Mouse (Mus musculus): ENCODE measurements at regions not wholly inside any gene's neighbourhood (a gene's known extent, or its start where the extent isn't known, plus 50 kb on each side); places are given as distances from the start of the nearest gene placed in this dataset.

DNA sequence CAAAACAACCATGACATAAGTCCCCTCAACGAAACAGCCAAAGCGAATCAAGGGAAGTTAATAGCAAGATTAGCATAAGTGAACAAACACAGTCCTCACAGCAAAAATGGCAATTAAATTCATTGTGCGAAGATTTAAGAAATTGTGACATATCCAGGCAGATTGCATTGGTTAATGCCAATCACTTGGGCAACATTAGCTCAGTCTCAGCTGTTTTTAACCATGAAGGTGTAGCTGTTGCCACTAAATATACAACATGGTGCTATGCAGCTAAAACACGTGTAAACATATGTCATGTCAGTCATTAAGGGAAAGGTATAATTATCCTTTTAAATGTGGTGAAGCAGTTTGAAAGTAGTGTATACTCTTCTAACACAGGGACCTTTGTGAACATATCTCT, 482.8 kb upstream of the Tle4 start:
- intact Hi-C loops (cut with DNase I) = no loop called here
- DNase-seq = no peak

DNA sequence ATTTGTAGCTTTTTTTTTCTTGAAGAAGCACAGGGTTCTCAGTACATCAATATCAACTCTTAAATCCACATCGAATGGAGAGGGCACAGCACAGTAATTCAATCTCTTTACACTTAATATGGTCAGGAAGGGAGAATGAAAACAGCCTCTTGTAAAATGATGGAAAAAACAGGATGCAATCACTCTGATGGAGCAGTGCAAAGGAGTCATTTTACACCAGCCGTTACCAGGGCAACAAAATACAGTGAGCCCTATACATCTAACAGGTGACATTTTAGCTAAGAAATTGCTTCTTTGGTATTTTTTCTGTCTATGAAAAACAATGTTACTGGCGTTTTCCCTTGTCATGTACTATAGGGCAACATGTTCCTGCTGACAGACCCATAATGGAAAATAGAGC, 459.9 kb upstream of the Tle4 start:
- intact Hi-C loops (cut with DNase I) = no loop called here
- no peak for DNase-seq

DNA sequence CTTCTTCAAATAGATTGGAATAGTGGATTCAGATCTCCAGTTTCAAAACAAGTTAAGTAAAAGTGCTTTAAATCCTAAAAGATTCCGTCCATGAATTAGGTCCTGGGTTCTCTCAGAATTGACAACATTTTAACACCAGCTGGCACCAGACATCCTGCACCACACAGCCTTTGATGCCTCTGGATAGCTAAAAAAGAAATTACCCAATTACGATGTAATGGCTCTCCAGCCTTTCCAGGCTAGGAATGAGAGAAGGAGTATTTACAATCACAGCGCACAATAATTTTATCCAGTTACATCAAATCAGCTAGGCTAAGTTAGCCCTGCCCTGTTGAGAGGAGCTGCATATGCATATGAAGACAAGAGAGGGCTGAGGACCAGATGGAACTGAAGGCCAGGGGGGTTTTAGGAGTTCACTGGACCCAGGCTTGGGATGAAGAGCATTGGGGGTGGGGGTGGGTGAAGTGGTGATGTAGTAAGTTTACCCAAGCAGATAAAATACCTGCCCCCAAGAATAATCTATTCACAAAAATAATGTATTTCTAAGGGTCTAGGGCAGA, 455.8 kb upstream of the Tle4 start:
- intact Hi-C loops (cut with DNase I) = no loop called here
- DNase-seq = no peak

DNA sequence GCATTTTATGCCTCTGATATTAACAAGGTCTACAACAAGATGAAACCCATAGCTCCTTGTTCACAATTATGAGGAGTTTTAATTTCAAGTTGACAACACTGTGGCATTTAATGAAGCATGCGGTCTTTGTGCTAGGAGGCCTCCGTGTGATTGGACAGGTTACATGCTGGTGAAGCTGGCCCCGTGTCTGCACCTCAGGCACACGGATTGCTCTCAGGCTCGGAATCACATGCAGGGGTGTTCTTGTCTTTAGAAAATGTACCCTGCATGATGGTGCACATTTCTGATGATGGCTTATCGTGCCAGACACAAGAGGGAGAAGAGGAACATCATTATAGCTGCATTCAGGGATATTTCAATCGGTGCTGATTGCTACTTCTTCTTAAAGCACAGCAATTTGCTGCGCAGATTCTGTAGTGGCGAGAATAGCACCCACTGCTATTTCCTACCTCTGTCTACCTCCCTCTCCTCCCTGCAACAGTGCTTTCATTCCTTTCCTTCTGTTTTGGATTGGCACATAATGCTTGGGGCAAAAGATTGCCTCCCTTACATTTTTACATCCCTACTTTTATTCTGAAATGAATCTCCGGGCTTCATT, 454.9 kb upstream of the Tle4 start:
- intact Hi-C loops (cut with DNase I) = no loop called here
- DNase-seq = no peak

DNA sequence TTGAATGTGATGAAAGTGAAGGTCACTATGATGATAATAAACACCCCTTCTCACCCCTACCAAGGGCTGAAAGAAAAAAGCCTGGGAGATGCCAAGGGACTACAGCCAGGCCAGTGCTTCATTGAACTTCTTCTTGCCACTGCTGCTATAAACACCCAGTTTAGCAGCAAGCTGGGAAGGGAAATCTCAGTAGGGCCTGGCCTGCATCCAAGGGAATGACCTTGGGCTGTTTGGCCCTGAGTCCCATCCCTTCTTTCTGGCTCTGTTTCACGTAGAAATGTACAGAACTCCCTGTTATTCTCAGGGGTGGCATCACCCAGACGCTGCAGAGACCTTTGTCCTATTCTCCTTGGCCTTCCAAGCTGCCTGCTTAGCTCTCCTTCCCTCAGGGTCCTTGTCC, 450.0 kb upstream of the Tle4 start:
- peak in 1 of 2 experiments; percentile 4 for DNase-seq
- intact Hi-C loops (cut with DNase I) = no loop called here

DNA sequence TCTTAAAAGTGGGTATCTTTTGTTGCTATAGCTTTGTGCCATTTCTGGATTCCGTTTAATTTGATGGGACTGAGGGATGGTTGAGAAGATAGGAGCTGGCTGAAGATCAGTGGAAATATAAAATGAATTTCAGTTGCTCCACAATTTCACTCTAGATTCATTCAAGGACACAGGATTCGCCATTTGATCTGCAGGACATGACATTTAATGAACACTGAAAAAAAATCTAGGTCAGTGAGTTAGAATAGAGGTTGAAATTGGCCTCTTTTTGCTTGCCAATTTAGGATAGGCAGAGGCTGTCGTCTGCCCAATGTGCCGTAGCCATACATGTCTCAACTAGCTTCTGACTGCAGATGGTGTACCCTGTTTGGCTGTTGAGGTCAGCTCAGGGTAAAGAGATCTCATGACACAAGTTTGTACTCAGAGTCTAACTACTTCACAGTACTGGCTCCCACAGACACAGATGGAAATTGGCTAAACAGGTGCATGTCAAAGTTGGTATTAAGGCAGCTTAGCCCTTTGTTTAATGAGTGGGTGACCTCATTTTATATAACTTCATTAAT, 449.5 kb upstream of the Tle4 start:
- intact Hi-C loops (cut with DNase I) = no loop called here
- no peak for DNase-seq

DNA sequence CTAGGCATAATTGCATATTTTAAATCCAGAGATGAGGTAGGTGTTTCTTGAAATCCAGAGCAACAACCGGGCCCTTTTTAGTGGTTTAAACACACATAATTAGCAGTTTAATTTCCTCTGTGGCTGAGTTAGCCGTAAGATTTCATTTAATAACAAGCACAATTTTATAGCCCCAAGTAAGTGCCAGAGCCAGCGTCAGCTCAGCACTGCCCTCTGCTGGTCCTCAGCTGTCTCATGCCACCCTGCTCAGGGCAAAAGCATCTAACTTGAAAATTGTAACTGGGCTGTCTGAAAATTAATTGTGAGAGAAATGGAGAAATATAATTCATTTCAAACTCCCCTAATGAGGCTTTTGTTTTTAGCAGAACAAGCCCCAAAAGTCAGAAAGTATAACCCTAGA, 437.7 kb upstream of the Tle4 start:
- DNase-seq = peak; percentile 8 to 38
- intact Hi-C loops (cut with DNase I) = no loop called here

DNA sequence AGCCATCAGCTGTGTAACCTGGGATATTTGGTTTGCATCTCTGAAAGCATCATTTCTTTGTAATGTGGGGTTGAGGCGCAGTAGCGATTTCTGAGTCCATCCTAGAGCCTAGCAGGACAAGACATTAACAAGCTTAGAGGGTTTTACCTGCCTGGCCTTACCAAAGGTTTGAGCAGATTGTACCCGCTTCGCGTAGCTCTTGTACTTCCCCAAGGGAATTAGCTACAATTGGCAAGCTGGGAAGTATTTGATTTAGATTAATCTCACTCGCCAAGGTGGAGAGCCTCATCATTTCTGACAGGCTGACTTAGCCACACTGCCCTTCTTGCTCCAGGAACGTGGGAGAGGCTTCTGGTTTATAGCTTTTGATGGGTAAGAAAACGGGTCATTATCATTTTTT, 436.1 kb upstream of the Tle4 start:
- intact Hi-C loops (cut with DNase I) = loop anchor here (5.0 kb wide), 1 partner anchor 1052 kb away; no protein-coding TSS in a partner anchor
- no peak for DNase-seq

DNA sequence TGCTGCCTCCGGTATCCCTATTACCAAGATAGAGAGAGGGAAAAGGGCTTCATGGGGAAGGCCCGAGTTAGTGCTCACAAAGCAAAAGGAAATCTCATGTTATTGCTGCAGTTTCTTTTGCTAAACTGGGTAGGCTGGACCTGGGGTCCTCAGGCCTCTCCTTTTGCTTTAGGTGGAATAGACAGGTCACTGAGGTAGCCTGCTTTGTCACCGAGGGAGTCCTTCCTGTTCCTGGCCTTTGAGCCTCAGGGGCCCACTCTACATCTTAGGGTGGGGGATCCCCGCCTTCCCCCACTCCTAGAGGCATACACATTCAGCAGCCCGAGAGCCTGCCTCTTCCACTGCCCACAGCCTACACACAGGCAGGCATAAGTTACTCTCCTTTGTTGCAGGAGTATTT, 435.5 kb upstream of the Tle4 start:
- intact Hi-C loops (cut with DNase I) = loop anchor here (5.0 kb wide), 1 partner anchor 1051 kb away; no protein-coding TSS in a partner anchor
- no peak for DNase-seq

DNA sequence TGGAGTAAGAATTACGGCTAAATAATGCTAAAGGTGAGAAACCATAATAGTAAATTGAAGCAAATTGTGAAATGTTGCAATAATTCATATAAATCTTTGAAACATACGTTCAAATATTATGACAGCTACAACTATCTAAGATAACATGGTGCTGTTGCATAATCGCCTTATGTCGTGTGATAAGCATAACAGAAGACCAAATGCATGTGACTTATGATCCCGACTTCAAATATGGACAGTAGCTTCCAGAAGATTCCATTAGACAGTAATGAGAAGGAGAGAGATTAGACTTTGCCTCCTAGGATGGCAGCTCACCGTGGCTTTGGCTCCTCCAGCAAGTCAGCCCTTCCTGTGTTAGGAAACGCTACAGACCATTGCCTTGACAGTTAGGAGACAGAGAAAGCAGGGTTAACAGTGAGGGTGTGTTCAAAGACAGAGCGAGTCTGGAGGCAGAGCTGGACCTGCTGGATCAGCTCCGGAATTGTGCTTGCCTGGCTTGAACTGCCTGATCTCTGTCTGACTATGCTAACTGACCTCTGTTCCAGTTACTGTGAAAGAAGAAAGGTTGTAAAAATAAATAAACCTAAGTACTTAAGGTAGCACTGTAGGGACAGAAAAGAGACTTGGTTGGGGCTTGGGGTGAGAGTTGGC, 434.6 kb upstream of the Tle4 start:
- DNase-seq = no peak
- intact Hi-C loops (cut with DNase I) = loop anchor here (5.0 kb wide), 1 partner anchor 1050 kb away; no protein-coding TSS in a partner anchor

DNA sequence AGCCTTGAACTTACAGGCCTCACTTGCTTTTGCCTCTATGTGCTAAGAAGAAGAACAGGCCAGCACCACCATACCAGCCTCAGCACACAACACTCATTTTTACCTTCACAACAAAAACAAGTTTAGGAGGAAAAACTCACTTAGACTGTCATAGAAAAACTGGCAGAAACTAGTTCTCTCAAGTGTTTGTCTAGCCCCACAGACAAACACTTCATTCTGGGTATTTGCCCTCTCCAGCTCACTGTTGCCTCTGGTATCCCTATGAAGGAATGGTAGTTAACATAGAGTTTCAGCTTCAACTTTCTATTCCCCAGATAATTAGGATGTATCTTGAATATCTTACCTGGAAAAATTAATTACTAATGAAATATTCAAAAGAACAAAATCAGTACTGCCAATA, 433.6 kb upstream of the Tle4 start:
- DNase-seq = no peak
- intact Hi-C loops (cut with DNase I) = loop anchor here (5.0 kb wide), 1 partner anchor 1049 kb away; no protein-coding TSS in a partner anchor

DNA sequence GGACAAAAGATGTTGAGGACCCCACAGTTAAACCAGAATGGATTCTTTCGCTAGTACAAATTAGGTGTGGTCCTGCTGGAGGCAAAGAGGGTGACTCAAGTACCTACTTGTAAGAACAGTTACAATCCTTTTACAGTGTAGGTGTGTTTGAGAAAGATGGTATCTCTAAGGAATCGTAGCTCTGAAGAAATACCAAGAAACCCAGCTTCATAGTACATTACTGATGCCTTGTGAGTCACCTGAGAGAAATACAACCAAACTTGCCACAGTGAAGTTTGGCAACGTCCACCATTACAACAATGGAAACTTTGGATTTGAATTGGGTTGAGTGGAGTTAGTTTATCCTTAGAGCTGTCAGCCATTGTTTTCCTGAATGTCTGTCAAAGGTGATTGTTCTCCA, 405.7 kb upstream of the Tle4 start:
- intact Hi-C loops (cut with DNase I) = no loop called here
- DNase-seq = no peak

DNA sequence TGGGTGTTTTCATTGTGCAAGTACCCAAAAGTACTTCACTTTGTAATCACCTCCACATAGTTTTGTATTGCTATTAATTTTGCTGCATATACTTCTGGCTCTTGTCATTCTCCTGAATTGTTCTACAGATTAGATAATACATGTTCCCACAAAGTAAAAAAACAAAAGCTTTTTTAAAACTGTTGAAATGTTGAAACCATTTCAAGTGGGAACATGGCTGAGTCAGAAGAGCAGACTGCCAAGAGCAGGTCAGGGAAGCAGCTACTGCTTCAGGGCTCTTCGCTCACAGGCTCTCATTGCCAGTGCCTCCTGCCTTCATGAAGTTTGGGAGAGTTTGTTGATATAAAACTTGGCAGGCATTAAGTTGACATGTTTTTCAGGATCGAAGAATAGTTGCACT, 395.5 kb upstream of the Tle4 start:
- intact Hi-C loops (cut with DNase I) = no loop called here
- DNase-seq = no peak

DNA sequence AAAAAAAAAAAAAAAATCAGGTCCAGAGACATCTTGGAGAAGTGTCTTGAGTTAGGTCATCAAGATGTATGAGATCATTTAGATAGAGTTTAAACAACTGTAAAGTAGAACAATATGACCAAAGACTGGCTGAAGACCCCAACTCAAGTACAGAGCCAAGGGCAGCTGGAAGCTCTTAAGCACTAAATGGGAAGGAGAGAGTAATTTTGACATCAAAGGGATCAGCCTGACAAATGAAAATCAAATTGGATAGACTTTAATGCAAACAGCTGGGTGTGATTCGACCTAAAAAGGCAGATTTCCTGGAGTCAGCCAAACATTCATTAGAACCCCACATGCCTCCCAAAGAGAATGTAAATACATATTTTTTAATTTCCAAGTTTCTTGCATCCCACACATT, 372.3 kb upstream of the Tle4 start:
- intact Hi-C loops (cut with DNase I) = no loop called here
- DNase-seq = no peak

DNA sequence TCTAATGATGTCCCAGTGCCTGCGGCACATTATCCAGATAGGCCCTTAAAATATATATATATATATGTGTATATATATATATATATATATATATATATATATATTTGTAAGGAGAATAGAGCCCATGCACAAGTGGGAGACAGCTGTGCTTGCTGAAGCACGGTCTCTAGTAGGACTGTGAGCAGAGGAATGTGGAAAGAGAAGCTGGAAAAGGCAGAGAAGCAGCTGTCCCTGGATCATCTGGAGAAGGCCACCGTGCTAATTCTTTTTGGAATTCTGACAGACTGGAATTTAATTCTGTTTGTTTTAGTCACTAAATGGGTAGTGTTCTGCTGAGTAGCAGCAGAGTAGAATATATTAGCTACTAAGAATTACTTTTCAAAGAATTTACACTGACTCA, 370.4 kb upstream of the Tle4 start:
- DNase-seq = no peak
- intact Hi-C loops (cut with DNase I) = no loop called here

DNA sequence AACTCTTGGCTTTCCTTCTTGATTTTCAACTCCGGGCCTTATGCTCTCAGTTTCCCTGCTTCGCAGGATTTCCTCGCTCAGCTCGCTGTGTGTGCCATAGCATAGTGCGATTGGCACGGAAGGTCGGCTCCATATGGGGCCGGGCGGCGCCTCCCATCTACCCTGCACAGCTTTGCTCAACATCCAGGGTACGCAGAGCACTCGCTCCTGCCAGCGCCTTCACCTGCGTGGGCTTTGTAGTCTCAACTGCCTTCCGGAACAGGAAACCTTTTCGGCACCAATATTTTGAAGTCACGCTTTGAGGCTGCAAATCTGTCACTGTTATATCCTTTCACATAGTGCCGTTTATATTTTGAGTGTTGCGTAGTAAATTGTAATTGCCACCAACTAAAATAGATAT, 359.9 kb upstream of the Tle4 start:
- intact Hi-C loops (cut with DNase I) = no loop called here
- no peak for DNase-seq

DNA sequence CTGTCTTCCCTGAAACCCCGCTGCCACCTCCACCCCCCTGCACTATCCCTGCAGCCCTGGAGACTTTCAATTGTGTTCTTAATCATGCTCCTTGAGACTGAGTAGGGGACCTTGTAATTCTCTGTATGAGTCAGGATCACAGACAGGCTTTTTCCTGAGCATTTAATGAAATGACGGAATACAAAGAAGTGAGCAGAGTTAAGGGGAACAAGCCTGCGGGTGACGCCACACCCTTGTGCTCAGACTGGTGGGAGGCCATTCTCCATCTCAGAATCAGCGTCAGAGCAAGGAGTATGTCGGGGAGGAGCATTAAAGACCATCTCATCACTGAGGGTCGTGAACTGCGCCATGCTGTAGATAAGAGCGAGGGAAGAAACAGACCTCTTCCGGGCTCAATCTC, 359.3 kb upstream of the Tle4 start:
- intact Hi-C loops (cut with DNase I) = no loop called here
- no peak for DNase-seq

DNA sequence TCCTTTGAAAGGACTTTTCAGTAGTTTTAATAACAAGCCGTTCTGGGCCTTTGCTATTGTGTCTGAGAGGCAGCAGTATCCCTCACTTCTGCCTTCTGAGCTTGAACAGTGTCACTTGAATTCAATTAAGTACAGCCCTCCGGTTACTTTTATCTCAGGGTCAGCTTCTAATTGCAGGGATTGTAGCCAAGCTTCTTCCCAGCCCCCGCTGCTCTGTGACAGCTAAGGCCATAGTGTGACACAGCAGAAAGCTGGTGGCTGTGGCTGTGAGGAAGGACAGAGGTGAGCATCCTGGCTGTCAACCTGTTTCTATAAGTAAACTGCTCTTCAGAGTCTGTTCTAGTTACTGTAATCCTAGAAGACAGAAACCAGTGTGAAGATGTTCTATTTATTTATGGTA, 358.5 kb upstream of the Tle4 start:
- intact Hi-C loops (cut with DNase I) = no loop called here
- no peak for DNase-seq

DNA sequence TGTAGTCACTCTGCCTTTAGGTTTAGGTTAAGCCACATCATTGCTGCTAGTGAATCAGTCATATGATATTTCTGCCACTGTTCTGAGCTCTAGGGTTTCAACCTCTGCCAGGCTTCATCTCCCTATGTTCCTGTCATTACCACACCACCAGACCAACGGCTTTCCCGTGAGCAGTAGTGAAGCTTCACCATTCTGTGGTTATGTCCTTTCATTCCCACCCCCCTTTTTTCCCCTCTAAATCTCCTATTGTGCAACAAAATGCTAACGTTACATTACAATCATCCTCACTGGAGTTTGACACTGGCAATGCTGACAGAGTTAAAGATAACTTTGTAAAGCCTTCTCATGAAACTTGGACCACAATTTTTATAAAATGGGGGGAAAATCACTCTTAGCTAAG, 358.1 kb upstream of the Tle4 start:
- no peak for DNase-seq
- intact Hi-C loops (cut with DNase I) = no loop called here

DNA sequence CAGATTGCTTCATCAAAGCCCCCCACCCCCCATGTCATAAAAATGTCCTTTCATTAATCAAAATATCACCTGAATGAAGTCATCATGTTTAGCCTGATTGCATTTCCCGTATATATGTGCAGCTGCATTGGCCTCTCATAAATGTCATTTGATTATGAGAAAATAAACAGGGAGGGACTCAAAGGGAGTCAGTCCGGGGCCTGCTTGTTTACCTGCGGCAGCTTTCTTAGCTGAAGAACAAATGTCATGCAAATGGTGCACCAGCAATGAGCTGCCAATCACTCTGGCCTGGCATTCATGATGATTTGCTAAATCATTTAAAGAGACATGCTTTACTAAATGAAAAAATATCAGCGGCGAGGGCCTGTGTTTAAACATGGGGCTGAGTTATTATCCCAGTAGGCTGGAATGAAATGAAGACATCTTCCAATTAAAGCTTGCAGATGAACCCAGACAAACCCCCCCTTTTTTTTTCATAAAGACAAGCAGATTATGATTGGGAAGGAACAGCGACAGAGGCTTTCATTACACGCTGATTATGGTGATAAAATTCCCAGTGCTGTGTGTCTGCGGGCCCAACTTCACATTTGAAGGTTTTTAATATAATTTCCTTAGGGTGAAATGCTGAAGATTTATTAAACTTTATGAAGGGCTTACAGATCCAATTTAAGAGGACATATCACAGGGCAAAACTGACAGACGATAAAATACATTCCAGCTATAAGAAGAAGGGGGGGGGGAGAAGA, 342.5 kb upstream of the Tle4 start:
- intact Hi-C loops (cut with DNase I) = no loop called here
- DNase-seq = no peak

DNA sequence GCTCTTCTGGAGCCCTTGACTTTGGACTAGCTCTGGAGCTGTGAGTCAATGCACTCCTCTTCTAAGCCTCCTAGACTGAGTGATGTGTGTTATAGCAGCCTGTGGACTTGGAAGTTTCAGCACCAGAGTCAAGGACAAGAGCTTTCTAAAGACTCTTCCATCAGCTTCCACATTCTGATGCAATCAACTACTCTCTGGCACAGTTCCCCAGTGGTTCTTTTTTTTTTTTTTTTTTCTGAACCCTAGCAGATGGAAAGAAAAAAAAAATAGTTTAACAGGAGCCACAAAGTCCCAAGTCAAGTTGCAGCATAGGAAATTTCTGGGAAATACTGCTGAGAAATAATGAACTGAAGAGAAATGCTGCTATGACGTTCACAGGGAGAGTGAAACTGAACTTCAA, 324.4 kb upstream of the Tle4 start:
- intact Hi-C loops (cut with DNase I) = no loop called here
- no peak for DNase-seq
